Mouse (Mus musculus) midbrain, postnatal 0 days (tissue): ENCODE measurements at regions not wholly inside any gene's neighbourhood (a gene's known extent, or its start where the extent isn't known, plus 50 kb on each side); places are given as distances from the start of the nearest gene placed in this dataset.

Experiments used
- ATAC-seq: fragments of 200-750 bp; cut with Nextera tagmentation; 2 replicates; pipeline ENCODE4 v1.8.0; 2017; ENCODE audit warnings: moderate number of reproducible peaks, mild to moderate bottlenecking, moderate TSS enrichment, moderate library complexity; ENCODE audit not compliant: low FRiP score
- DNase-seq: peaks from one replicate; pipeline ENCODE4 v3.0.0-alpha.2; 2015; ENCODE audit warnings: low spot score
- H3K27ac ChIP-seq: fragments of 300-500 bp; sonication (generic); 2 replicates; pipeline ENCODE4 v1.5.1; 2014; ENCODE audit warnings: low read depth, mild to moderate bottlenecking, low read length, mixed read lengths
- H3K27me3 ChIP-seq: fragments of 300-500 bp; sonication (generic); 2 replicates; pipeline ENCODE4 v1.6.1; 2014; ENCODE audit warnings: low read length, control low read depth, mixed read lengths; ENCODE audit not compliant: insufficient read depth
- H3K36me3 ChIP-seq: fragments of 300-500 bp; sonication (generic); 2 replicates; pipeline ENCODE4 v1.6.1; 2014; ENCODE audit warnings: low read length, control low read depth, mixed read lengths; ENCODE audit not compliant: insufficient read depth
- H3K4me1 ChIP-seq: fragments of 300-500 bp; sonication (generic); 2 replicates; pipeline ENCODE4 v1.6.1; 2014; ENCODE audit warnings: mild to moderate bottlenecking, control low read depth, antibody characterized with exemption, low read length, mixed read lengths; ENCODE audit not compliant: insufficient read depth
- H3K4me2 ChIP-seq: fragments of 300-500 bp; sonication (generic); 2 replicates; pipeline ENCODE4 v1.6.1; 2014; ENCODE audit warnings: low read depth, mild to moderate bottlenecking, low read length, mixed read lengths; ENCODE audit not compliant: poor library complexity, severe bottlenecking
- H3K4me3 ChIP-seq: fragments of 300-500 bp; sonication (generic); 2 replicates; pipeline ENCODE4 v1.5.1; 2014; ENCODE audit warnings: low read depth, mild to moderate bottlenecking, low read length, moderate library complexity
- H3K9ac ChIP-seq: fragments of 300-500 bp; sonication (generic); replicated peaks from 2 replicates; pipeline ENCODE4 v1.6.1; 2014; ENCODE audit warnings: mild to moderate bottlenecking, low read length, moderate library complexity, mixed read lengths; ENCODE audit not compliant: poor library complexity, severe bottlenecking
- H3K9me3 ChIP-seq: fragments of 300-500 bp; sonication (generic); 2 replicates; pipeline ENCODE4 v1.6.1; 2016; ENCODE audit warnings: low read length, control low read depth
- CTCF ChIP-seq: IDR thresholded peaks from 2 replicates; pipeline ENCODE4 v1.5.1; 2016; ENCODE audit warnings: antibody characterized with exemption, mild to moderate bottlenecking
- WGBS: fragments of 180-500 bp; shearing (Covaris S2); extraction: QIAGEN DNeasy Blood & Tissue Kit; methylation state at CpG from one replicate; pipeline ENCODE4 v1.1.7; 2014; 5-methylcytosine and 5-hydroxymethylcytosine counted together

GRCm38 (mm10) chr10:126392235-126392634 lies 426.3 kb downstream of the Lrig3 start:
- Histone ChIP-seq H3K27ac (no peak overlapping the region), H3K4me3 (no peak overlapping the region), H3K9ac (no peak overlapping the region), H3K27me3 (no peaks in the 10 kb centered on the region), H3K4me1 (no peaks in the 10 kb centered on the region), H3K36me3 (no peaks in the 10 kb centered on the region), H3K9me3 (no peaks in the 10 kb centered on the region), H3K4me2 (no peak overlapping the region)
- WGBS = 95% methylated on average over 2 of the region's 3 CpGs
- no peak for TF ChIP-seq CTCF
- DNase-seq = no peak
- ATAC-seq = no peak

GRCm38 (mm10) chr10:126391770-126392169 lies 425.8 kb downstream of the Lrig3 start:
- no peak for DNase-seq
- Histone ChIP-seq H3K9ac (no peak overlapping the region), H3K4me2 (no peak overlapping the region), H3K27me3 (no peaks in the 10 kb centered on the region), H3K4me3 (no peak overlapping the region), H3K36me3 (no peaks in the 10 kb centered on the region), H3K27ac (no peak overlapping the region), H3K9me3 (no peaks in the 10 kb centered on the region), H3K4me1 (no peaks in the 10 kb centered on the region)
- WGBS = 64% methylated on average over 6 of the region's 6 CpGs
- no peak for ATAC-seq
- TF ChIP-seq CTCF = no peak

- ATAC-seq = no peak
- H3K27ac ChIP-seq = no peak overlapping the region
- no peak for DNase-seq
- no peaks in the 10 kb centered on the region for H3K4me1 ChIP-seq
- 79% methylated on average over 3 of the region's 3 CpGs for WGBS
- H3K27me3 ChIP-seq = no peaks in the 10 kb centered on the region
- no peak overlapping the region for H3K4me3 ChIP-seq
- no peak; the same call in 1 of the 2 replicates for TF ChIP-seq CTCF
- H3K36me3 ChIP-seq = no peaks in the 10 kb centered on the region
- H3K9ac ChIP-seq = no peak overlapping the region
- H3K9me3 ChIP-seq = no peaks in the 10 kb centered on the region
- H3K4me2 ChIP-seq = no peak overlapping the region
Measured at GRCm38 (mm10) chr10:126386430-126386829, 420.5 kb downstream of the Lrig3 start.

GRCm38 (mm10) chr10:126385644-126386043 lies 419.7 kb downstream of the Lrig3 start:
- Histone ChIP-seq H3K27me3 (no peaks in the 10 kb centered on the region), H3K4me2 (no peak overlapping the region), H3K27ac (no peak overlapping the region), H3K4me1 (no peaks in the 10 kb centered on the region), H3K4me3 (no peak overlapping the region), H3K36me3 (no peaks in the 10 kb centered on the region), H3K9ac (no peak overlapping the region), H3K9me3 (no peaks in the 10 kb centered on the region)
- TF ChIP-seq CTCF = no peak
- ATAC-seq = no peak
- no peak for DNase-seq
- WGBS = 95% methylated on average over 6 of the region's 6 CpGs

GRCm38 (mm10) chr10:126380381-126380780 lies 414.4 kb downstream of the Lrig3 start:
- TF ChIP-seq CTCF = no peak
- H3K9ac ChIP-seq = no peak overlapping the region
- H3K9me3 ChIP-seq = no peaks in the 10 kb centered on the region
- no peak overlapping the region for H3K4me3 ChIP-seq
- WGBS = 91% methylated on average over 2 of the region's 2 CpGs
- H3K27me3 ChIP-seq = no peaks in the 10 kb centered on the region
- no peaks in the 10 kb centered on the region for H3K36me3 ChIP-seq
- H3K4me1 ChIP-seq = no peaks in the 10 kb centered on the region; the same call in 1 of the 2 replicates
- H3K4me2 ChIP-seq = no peak overlapping the region
- DNase-seq (no peak), ATAC-seq (no peak)
- no peak overlapping the region for H3K27ac ChIP-seq

- 12% methylated on average over 6 of the region's 6 CpGs for WGBS
- H3K36me3 ChIP-seq = no peaks in the 10 kb centered on the region
- no peaks in the 10 kb centered on the region for H3K9me3 ChIP-seq
- DNase-seq (no peak), ATAC-seq (no peak)
- H3K27me3 ChIP-seq = no peaks in the 10 kb centered on the region
- no peaks in the 10 kb centered on the region; the same call in 1 of the 2 replicates for H3K4me1 ChIP-seq
- TF ChIP-seq CTCF = no peak
- H3K27ac ChIP-seq = peak overlapping the region; percentile 26; the same call in 1 of the 2 replicates
- no peak overlapping the region for H3K9ac ChIP-seq
- no peak overlapping the region for H3K4me2 ChIP-seq
- no peak overlapping the region for H3K4me3 ChIP-seq
Measured at GRCm38 (mm10) chr10:126379239-126379638, 413.3 kb downstream of the Lrig3 start.
